In genomic region chrX:13281329-13282088, GRCm38 (mm10) we compare ENCODE assay signal across 8 mouse cellular contexts. TPM values are rescaled to one million over a fixed set of nuclear protein-coding genes. Genes with fewer than 3 reads are reported as not detected.
A peak's percentile ranks its signal among the peaks of the same experiment; 100 is the strongest.
DNase-seq lines count a peak whose midpoint lies in the region; ATAC-seq lines count a peak whose summit lies in the region.

No protein-coding gene starts in this region.

- no peaks in the 10 kb centered on the region; the same call in 1 of the 2 replicates for H3K27me3 ChIP-seq in embryonic facial prominence, embryonic 13.5 days
- no peaks in the 10 kb centered on the region for H3K27me3 ChIP-seq in kidney, embryonic 14.5 days (ENCODE audit: control insufficient read depth, insufficient read depth, low read length)
- no peaks in the 10 kb centered on the region for H3K27me3 ChIP-seq in limb, embryonic 15.5 days
- no peaks in the 10 kb centered on the region for H3K27me3 ChIP-seq in midbrain, embryonic 16.5 days (ENCODE audit: control insufficient read depth, insufficient read depth, low read depth, low read length)

- under 1% methylated on average over 56 of the region's 89 CpGs for WGBS in embryonic facial prominence, embryonic 13.5 days
- under 1% methylated on average over 73 of the region's 89 CpGs for WGBS in kidney, embryonic 14.5 days
- WGBS in limb, embryonic 15.5 days: under 1% methylated on average over 35 of the region's 89 CpGs
- WGBS in midbrain, embryonic 16.5 days: under 1% methylated on average over 41 of the region's 89 CpGs

- peak; percentile 68 for ATAC-seq in embryonic facial prominence, embryonic 13.5 days (ENCODE audit: insufficient number of reproducible peaks, insufficient read depth, low FRiP score, low TSS enrichment, low read depth)
- ATAC-seq in kidney, embryonic 14.5 days (ENCODE audit: low FRiP score, low TSS enrichment): peak; percentile 78
- peak; percentile 69 for ATAC-seq in limb, embryonic 15.5 days (ENCODE audit: insufficient number of reproducible peaks, low FRiP score, low TSS enrichment, low read depth)
- peak; percentile 79 for ATAC-seq in midbrain, embryonic 16.5 days

- H3K9me3 ChIP-seq in embryonic facial prominence, embryonic 13.5 days: no peaks in the 10 kb centered on the region
- H3K9me3 ChIP-seq in kidney, embryonic 14.5 days (ENCODE audit: control insufficient read depth, low read length): no peaks in the 10 kb centered on the region
- H3K9me3 ChIP-seq in limb, embryonic 15.5 days: no peaks in the 10 kb centered on the region
- H3K9me3 ChIP-seq in midbrain, embryonic 16.5 days (replicated peaks; ENCODE audit: control insufficient read depth, low read length, poor library complexity, severe bottlenecking): no peaks in the 10 kb centered on the region

- DNase-seq in 3T3-L1 (ENCODE audit: low read depth, low spot score): peak; percentile 74
- DNase-seq in adrenal gland, postnatal 4 days (ENCODE audit: low spot score in 2 of 2): peak; percentile 39 to 50
- DNase-seq in heart, adult 9 months (ENCODE audit: low spot score in 2 of 2): peak; percentile 63 to 75
- peak; percentile 47 to 74 for DNase-seq in spleen, postnatal 10 days (ENCODE audit: low spot score in 2 of 2)

- H3K36me3 ChIP-seq in embryonic facial prominence, embryonic 13.5 days: peaks cover 18% of the 10 kb centered on the region
- H3K36me3 ChIP-seq in kidney, embryonic 14.5 days (ENCODE audit: control insufficient read depth, insufficient read depth, low read length): peaks cover 23% of the 10 kb centered on the region
- peaks cover 5% of the 10 kb centered on the region; the same call in 1 of the 2 replicates for H3K36me3 ChIP-seq in limb, embryonic 15.5 days
- no peaks in the 10 kb centered on the region for H3K36me3 ChIP-seq in midbrain, embryonic 16.5 days (ENCODE audit: control insufficient read depth, insufficient read depth, low read length)

- H3K27ac ChIP-seq in embryonic facial prominence, embryonic 13.5 days: peak overlapping the region; percentile 99
- H3K27ac ChIP-seq in kidney, embryonic 14.5 days (ENCODE audit: low read depth, low read length): peak overlapping the region; percentile 97
- H3K27ac ChIP-seq in limb, embryonic 15.5 days: peak overlapping the region; percentile 98
- peak overlapping the region; percentile 99 for H3K27ac ChIP-seq in midbrain, embryonic 16.5 days (ENCODE audit: low read length)

- peak overlapping the region; percentile 98 for H3K9ac ChIP-seq in embryonic facial prominence, embryonic 13.5 days
- peak overlapping the region; percentile 98 for H3K9ac ChIP-seq in kidney, embryonic 14.5 days (ENCODE audit: low read depth, low read length)
- H3K9ac ChIP-seq in limb, embryonic 15.5 days: peak overlapping the region; percentile 93
- H3K9ac ChIP-seq in midbrain, embryonic 16.5 days (ENCODE audit: low read depth, low read length): peak overlapping the region; percentile 96

- peak overlapping the region; percentile 77 for H3K4me3 ChIP-seq in embryonic facial prominence, embryonic 13.5 days
- peak overlapping the region; percentile 82 for H3K4me3 ChIP-seq in kidney, embryonic 14.5 days (ENCODE audit: low read length)
- H3K4me3 ChIP-seq in limb, embryonic 15.5 days: peak overlapping the region; percentile 75
- H3K4me3 ChIP-seq in midbrain, embryonic 16.5 days (ENCODE audit: low read depth, low read length): peak overlapping the region; percentile 79

- H3K4me2 ChIP-seq in embryonic facial prominence, embryonic 13.5 days: peak overlapping the region; percentile 71
- peak overlapping the region; percentile 55 for H3K4me2 ChIP-seq in kidney, embryonic 14.5 days (replicated peaks; ENCODE audit: low read depth, low read length)
- H3K4me2 ChIP-seq in limb, embryonic 15.5 days: peak overlapping the region; percentile 63
- H3K4me2 ChIP-seq in midbrain, embryonic 16.5 days (ENCODE audit: low read length): peak overlapping the region; percentile 78

- peaks cover 6% of the 10 kb centered on the region; the same call in 1 of the 2 replicates for H3K4me1 ChIP-seq in embryonic facial prominence, embryonic 13.5 days
- H3K4me1 ChIP-seq in kidney, embryonic 14.5 days (ENCODE audit: control insufficient read depth, insufficient read depth, low read length): peaks cover 5% of the 10 kb centered on the region; the same call in 1 of the 2 replicates
- 0 out of 2 replicates have a peak, but pooled peaks cover 2% of the 10 kb centered on the region for H3K4me1 ChIP-seq in limb, embryonic 15.5 days
- H3K4me1 ChIP-seq in midbrain, embryonic 16.5 days (ENCODE audit: control insufficient read depth, insufficient read depth, low read length): peaks cover 29% of the 10 kb centered on the region

RNA-seq across cellular contexts. Expression of gene Ddx3x, which starts 0.7 kb away (rescaled TPM):
- total RNA-seq in adrenal gland, postnatal 4 days (2021): 100 to 1,000 TPM; 262 to 355 TPM
- polyA plus RNA-seq in embryonic facial prominence, embryonic 13.5 days (2015; fragmentation: Nextera tagmentation; extraction: Ambion mirVana): 142 and 147 TPM in 2 replicates
- 131 and 161 TPM in 2 replicates for polyA plus RNA-seq in kidney, embryonic 14.5 days (2014; fragmentation: Nextera tagmentation; extraction: Ambion mirVana)
- polyA plus RNA-seq in limb, embryonic 15.5 days (2015; fragmentation: Nextera tagmentation; extraction: Ambion mirVana): 107 and 121 TPM in 2 replicates
- polyA plus RNA-seq in midbrain, embryonic 16.5 days (2015; fragmentation: Nextera tagmentation; extraction: Ambion mirVana): 97.9 and 106 TPM in 2 replicates

Comparison
In these comparisons a context has a peak if more than half of its experiments do, and no peak if none do; other contexts are left out.
1. Peak in every context shown above with its lines: DNase-seq, ATAC-seq, H3K4me3 ChIP-seq and H3K27ac ChIP-seq.